Mouse (Mus musculus): ENCODE data around the gene Tspan14. TPM values are rescaled to one million over a fixed set of nuclear protein-coding genes. Genes with fewer than 3 reads are reported as not detected.

The Tspan14 gene
- total and polyA plus RNA-seq, 2 experiments, result 13.3 to 30.4 TPM

DNA sequence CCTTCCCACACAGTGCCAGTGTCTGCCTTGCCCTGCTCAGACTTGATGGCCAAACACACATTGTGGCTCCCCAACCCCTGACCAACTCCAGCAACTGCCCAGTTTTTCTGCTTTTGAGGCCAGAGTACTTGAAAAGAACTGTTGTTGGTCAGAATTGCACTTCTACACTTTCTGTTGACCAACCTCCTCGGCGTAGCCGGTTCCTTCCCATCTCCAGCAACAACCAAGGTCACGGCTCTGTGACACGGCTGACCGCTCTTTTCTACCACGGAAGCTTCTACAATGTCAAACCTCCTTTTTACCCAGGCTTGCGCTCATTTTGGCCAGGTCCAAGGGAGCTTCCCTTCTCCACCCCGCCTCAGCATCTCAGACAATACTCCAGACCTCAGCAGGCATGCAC, 34.4 kb downstream of the Tspan14 start:
- H3K27ac ChIP-seq (replicated peaks; ENCODE audit: insufficient read depth, low read depth, low read length), result 0 out of 2 replicates have a peak overlapping the region, but pooled peaks have one; percentile 8
- H3K9ac ChIP-seq (ENCODE audit: low read depth, low read length), result no peak overlapping the region
- TF ChIP-seq CTCF (IDR thresholded peaks at IDR 0.05; ENCODE audit: low read depth, low read length), result no peak
- no peak for TF ChIP-seq POLR2A (IDR thresholded peaks at IDR 0.05; ENCODE audit: extremely low read depth, insufficient read depth, low read length)
- H3K27me3 ChIP-seq (ENCODE audit: control insufficient read depth, insufficient read depth, low read length), result no peaks in the 10 kb centered on the region
- WGBS, result 53% methylated on average over 9 of the region's 9 CpGs
- peaks cover 46% of the 10 kb centered on the region for H3K4me1 ChIP-seq (ENCODE audit: control insufficient read depth, insufficient read depth, low read length)
- peaks cover 32% of the 10 kb centered on the region for H3K79me2 ChIP-seq (ENCODE audit: control insufficient read depth, insufficient read depth, low read length)
- no peak overlapping the region for H3K4me3 ChIP-seq (ENCODE audit: insufficient read depth, low read depth, low read length)
- H3K36me3 ChIP-seq (ENCODE audit: control insufficient read depth, insufficient read depth, low read length), result no peaks in the 10 kb centered on the region
- no peak for DNase-seq (ENCODE audit: extremely low read depth, low read depth, low spot score)

DNA sequence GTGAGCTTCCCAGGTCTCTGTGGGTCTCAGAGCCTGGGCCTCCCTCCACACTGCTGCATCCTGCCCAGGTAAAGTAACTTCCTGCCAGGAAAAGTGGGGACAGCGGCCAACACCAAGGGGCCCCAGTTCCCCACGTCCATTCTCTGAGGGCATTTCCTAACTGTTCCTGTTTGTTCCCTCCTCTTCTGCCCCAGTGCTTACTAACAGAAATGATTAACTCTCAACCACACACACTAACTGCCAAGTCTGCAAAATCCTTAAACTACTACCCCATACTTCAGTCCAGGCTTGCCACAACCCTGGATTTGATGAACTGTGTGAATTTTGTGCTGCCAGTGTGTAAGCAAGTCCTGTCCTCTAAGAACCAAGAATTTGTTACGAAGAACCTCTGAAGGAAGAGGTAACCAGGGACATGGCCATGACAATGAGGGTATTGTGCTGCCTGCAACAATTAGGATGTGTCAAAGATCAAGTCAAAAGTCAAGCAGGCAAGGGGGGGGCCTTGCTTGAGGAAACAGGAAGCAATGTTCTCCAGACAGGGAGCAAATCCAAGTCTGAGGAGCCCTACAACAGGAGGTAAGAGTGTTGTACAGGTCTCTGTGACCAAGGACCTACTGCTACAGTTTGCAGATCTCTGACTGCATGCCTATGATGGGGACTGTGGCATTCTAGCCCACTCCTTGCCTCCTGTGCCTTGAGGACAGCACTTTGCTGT, 35.3 kb downstream of the Tspan14 start:
- no peaks in the 10 kb centered on the region for H3K36me3 ChIP-seq (ENCODE audit: control insufficient read depth, insufficient read depth, low read length)
- H3K79me2 ChIP-seq (ENCODE audit: control insufficient read depth, insufficient read depth, low read length), result peaks cover 27% of the 10 kb centered on the region
- WGBS, result 8% methylated on average over 3 of the region's 3 CpGs
- TF ChIP-seq CTCF (IDR thresholded peaks at IDR 0.05; ENCODE audit: low read depth, low read length), result no peak
- no peak for TF ChIP-seq POLR2A (IDR thresholded peaks at IDR 0.05; ENCODE audit: extremely low read depth, insufficient read depth, low read length)
- H3K27ac ChIP-seq (replicated peaks; ENCODE audit: insufficient read depth, low read depth, low read length), result peak overlapping the region; percentile 45
- peak; percentile 84 for DNase-seq (ENCODE audit: extremely low read depth, low read depth, low spot score)
- H3K27me3 ChIP-seq (ENCODE audit: control insufficient read depth, insufficient read depth, low read length), result no peaks in the 10 kb centered on the region
- H3K4me3 ChIP-seq (ENCODE audit: insufficient read depth, low read depth, low read length), result no peak overlapping the region
- H3K4me1 ChIP-seq (ENCODE audit: control insufficient read depth, insufficient read depth, low read length), result peaks cover 56% of the 10 kb centered on the region
- no peak overlapping the region for H3K9ac ChIP-seq (ENCODE audit: low read depth, low read length)

DNA sequence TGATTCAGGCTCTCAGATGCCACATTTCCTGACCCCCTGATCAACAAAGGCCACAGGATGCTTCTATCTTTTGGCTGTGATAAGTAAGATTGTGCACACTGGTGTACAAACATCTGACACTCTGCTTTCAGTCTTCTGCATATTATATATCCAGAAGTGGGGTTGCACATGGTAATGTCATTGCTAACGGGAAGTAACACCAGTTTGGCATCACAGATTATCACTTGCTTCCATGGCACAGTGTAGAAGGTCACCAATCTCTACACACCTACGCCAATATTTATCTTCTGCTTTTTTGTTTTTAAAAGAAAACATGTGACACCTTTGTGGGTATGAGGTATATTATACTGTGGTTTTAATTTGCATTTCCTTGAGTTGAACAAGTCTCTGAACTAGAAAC, 36.7 kb downstream of the Tspan14 start:
- Histone ChIP-seq H3K36me3 (ENCODE audit: control insufficient read depth, insufficient read depth, low read length) (no peaks in the 10 kb centered on the region), H3K27ac (replicated peaks; ENCODE audit: insufficient read depth, low read depth, low read length) (no peak overlapping the region), H3K79me2 (ENCODE audit: control insufficient read depth, insufficient read depth, low read length) (peaks cover 21% of the 10 kb centered on the region), H3K4me3 (ENCODE audit: insufficient read depth, low read depth, low read length) (no peak overlapping the region), H3K9ac (ENCODE audit: low read depth, low read length) (no peak overlapping the region), H3K27me3 (ENCODE audit: control insufficient read depth, insufficient read depth, low read length) (no peaks in the 10 kb centered on the region), H3K4me1 (ENCODE audit: control insufficient read depth, insufficient read depth, low read length) (peaks cover 56% of the 10 kb centered on the region)
- no peak for DNase-seq (ENCODE audit: extremely low read depth, low read depth, low spot score)
- TF ChIP-seq POLR2A (IDR thresholded peaks at IDR 0.05; ENCODE audit: extremely low read depth, insufficient read depth, low read length), result no peak
- TF ChIP-seq CTCF (IDR thresholded peaks at IDR 0.05; ENCODE audit: low read depth, low read length), result no peak
- 49% methylated on average over 2 of the region's 2 CpGs for WGBS

DNA sequence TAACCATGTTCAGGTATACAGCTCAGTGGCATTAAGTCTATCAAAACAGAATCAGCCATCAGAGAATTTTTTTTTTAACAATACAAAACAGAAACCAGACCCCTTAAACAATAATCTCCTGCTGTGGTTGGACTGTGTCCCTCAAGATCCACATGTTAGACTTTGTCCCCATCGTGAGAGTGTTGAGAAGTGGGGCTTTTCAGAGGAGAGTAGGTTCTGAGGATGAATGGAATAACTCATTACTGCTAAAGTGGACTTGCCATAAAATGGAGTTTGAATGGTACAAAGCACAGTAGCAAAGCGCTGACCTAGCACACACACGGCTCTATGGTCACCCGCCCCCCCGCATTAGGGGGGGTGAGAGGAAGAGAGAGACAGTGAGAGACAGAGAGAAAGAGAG, 37.7 kb downstream of the Tspan14 start:
- WGBS, result 64% methylated on average over 5 of the region's 5 CpGs
- H3K79me2 ChIP-seq (ENCODE audit: control insufficient read depth, insufficient read depth, low read length), result peaks cover 16% of the 10 kb centered on the region; the same call in 1 of the 2 replicates
- no peaks in the 10 kb centered on the region for H3K36me3 ChIP-seq (ENCODE audit: control insufficient read depth, insufficient read depth, low read length)
- H3K27me3 ChIP-seq (ENCODE audit: control insufficient read depth, insufficient read depth, low read length), result no peaks in the 10 kb centered on the region
- H3K27ac ChIP-seq (replicated peaks; ENCODE audit: insufficient read depth, low read depth, low read length), result no peak overlapping the region
- H3K4me3 ChIP-seq (ENCODE audit: insufficient read depth, low read depth, low read length), result no peak overlapping the region
- no peak for TF ChIP-seq CTCF (IDR thresholded peaks at IDR 0.05; ENCODE audit: low read depth, low read length)
- no peak for TF ChIP-seq POLR2A (IDR thresholded peaks at IDR 0.05; ENCODE audit: extremely low read depth, insufficient read depth, low read length)
- H3K9ac ChIP-seq (ENCODE audit: low read depth, low read length), result no peak overlapping the region
- peaks cover 50% of the 10 kb centered on the region for H3K4me1 ChIP-seq (ENCODE audit: control insufficient read depth, insufficient read depth, low read length)
- no peak for DNase-seq (ENCODE audit: extremely low read depth, low read depth, low spot score)

DNA sequence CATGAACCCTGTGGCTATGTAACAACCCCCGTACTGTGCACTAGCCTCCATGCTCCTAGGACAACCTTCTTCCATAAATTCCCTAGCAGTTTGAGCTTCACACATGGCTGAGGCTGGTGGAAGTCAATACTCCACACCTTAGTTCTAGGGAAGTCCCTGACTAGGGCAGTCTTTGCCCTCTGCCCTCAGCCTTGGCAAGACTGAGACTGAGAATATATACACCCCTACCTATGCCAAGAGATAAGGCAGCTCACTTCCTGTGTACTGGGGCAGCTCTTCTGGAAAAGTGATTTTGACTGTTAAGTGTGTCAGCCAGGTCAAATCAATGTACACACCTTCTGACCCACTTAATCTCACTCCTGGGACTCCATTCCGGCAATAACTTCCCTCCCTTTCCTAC, 39.6 kb downstream of the Tspan14 start:
- 10% methylated on average over 2 of the region's 2 CpGs for WGBS
- H3K4me3 ChIP-seq (ENCODE audit: insufficient read depth, low read depth, low read length), result no peak overlapping the region
- H3K9ac ChIP-seq (ENCODE audit: low read depth, low read length), result peak overlapping the region; percentile 32; the same call in 1 of the 2 replicates
- H3K27ac ChIP-seq (replicated peaks; ENCODE audit: insufficient read depth, low read depth, low read length), result 0 out of 2 replicates have a peak overlapping the region, but pooled peaks have one; percentile 45
- no peaks in the 10 kb centered on the region for H3K27me3 ChIP-seq (ENCODE audit: control insufficient read depth, insufficient read depth, low read length)
- peak; percentile 87 for DNase-seq (ENCODE audit: extremely low read depth, low read depth, low spot score)
- no peaks in the 10 kb centered on the region; the same call in 1 of the 2 replicates for H3K36me3 ChIP-seq (ENCODE audit: control insufficient read depth, insufficient read depth, low read length)
- TF ChIP-seq POLR2A (IDR thresholded peaks at IDR 0.05; ENCODE audit: extremely low read depth, insufficient read depth, low read length), result no peak
- no peak for TF ChIP-seq CTCF (IDR thresholded peaks at IDR 0.05; ENCODE audit: low read depth, low read length)
- peaks cover 14% of the 10 kb centered on the region; the same call in 1 of the 2 replicates for H3K79me2 ChIP-seq (ENCODE audit: control insufficient read depth, insufficient read depth, low read length)
- peaks cover 44% of the 10 kb centered on the region for H3K4me1 ChIP-seq (ENCODE audit: control insufficient read depth, insufficient read depth, low read length)
